Mouse (Mus musculus): Measurements from ENCODE around the gene Trank1.

Gene Trank1

DNA sequence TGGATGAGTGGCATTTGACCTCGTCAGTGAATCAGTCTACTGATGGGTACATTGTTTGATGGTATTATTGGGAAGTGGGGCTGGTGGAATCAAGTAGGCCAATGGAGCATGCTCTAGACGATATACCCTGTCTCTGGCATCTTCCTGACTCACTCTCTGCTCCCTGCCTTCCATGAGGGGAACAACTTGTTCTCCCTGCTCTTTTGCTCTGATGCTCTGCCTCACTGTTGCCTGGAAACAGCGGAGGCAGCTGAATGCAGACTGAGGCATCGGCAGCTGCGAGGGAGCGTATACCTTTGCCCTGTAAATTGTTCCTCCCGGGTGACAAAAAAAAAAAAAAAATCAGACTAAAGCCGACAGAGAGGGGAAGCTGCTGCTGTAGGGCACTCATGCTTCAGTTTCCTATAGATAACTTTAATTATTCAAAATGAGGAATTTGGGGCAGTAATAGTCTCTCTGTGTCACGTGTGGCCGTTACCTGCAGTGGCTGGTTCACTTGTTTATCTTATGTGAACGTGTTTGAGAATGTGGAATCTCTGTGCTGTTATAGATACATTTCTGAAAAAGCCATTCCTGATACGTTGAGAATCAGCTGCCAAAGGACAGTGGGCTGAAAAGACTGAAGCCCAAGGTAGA lies 9.2 kb upstream of the Trank1 start:
- no peak for DNase-seq (ENCODE audit: extremely low spot score, low read depth, low spot score)

- DNase-seq (ENCODE audit: extremely low spot score, low read depth, low spot score) = no peak
These were observed 7.5 kb upstream of the Trank1 start for GRCm38 (mm10) chr9:111304036-111304435.

GRCm38 (mm10) chr9:111306142-111306541 lies 5.4 kb upstream of the Trank1 start:
- no peak for DNase-seq (ENCODE audit: extremely low spot score, low read depth, low spot score)

DNA sequence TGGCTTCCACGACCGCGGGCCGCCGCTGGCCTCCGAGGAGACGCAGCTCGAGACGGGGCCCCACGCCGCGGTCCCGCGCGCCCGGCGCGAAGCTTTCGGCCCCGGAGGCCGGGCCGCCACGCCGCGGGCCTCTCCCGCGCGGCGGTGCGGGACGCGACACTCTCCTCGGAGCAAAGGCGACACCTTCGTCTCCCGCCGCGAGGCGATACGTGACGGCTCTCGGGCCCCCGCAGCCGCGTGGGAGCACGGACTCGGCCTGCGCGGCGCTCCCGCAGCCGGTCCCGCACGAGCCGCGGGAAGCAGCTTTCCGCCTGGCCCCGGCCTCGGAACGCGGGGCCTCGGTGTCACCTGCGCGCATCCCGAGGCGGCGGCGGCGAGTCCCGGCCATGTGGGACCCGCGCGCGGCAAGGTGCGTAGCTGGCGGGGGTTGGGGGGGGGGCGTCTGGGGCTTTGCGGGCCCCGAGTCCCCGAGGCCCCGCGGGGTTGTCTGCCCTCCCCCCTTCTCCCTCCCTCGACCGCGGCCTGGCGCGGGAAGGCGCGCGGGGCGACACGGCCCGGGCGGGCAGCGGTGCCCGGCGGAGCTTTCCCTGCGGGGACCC lies 403 bp downstream of the Trank1 start:
- DNase-seq (ENCODE audit: extremely low spot score, low read depth, low spot score) = no peak

DNA sequence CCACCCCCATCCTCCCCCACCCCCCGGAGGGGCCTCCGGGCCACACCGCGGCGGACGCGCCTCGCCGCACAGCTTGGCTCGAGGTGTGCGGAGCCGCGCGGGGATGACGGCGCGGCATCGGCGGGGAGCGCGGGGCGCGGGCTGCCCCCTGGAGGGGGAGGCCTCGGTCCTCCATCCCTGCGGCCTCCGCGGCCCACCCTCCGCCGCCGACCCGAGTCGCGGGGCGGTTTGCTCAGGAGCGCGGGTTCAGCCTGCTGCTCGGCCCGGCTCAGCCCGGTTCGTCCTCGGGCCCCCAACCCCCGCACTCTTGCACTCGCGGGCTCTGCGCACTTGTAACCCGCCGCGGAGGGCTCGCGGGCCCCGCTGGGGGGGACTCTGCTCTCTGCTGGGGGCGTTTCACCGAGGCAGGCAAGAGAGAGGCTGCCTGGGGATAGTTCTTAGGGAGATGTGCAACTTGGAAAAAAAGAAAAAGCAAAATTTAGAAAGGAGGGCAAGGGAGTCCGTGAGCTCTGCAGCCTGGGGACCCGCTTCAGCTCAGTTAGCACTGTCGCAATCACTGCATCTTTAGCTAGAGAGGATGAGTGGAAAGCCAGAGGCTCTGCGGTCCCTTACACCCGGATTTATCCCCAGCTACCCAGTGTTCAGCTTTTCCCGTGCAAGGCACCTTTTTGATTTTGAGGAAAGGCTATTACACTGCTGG lies 1.1 kb downstream of the Trank1 start:
- no peak for DNase-seq (ENCODE audit: extremely low spot score, low read depth, low spot score)

DNA sequence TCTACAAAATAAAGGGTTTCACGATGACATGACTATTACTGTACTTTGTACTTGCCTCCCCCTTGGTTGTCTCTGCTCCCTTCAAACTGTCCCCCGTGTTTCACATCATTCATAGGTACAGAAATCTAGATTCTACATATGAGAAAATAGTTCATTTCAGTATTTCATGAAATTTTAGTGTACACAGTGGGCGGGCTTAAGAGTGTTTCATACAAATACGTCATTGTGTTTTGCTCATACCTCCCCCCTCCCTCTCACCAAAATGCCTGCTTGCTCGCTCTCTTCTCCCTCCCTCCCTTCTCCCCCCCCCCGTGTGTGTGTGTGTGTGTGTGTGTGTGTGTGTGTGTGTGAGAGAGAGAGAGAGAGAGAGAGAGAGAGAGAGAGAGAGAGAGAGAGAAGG lies 1.8 kb downstream of the Trank1 start:
- no peak for DNase-seq (ENCODE audit: extremely low spot score, low read depth, low spot score)

- no peak for DNase-seq (ENCODE audit: extremely low spot score, low read depth, low spot score)
These were observed 2.3 kb downstream of the Trank1 start for GRCm38 (mm10) chr9:111313793-111314192.

- DNase-seq (ENCODE audit: extremely low spot score, low read depth, low spot score) = no peak
These were observed 2.7 kb downstream of the Trank1 start for GRCm38 (mm10) chr9:111314219-111314618.

GRCm38 (mm10) chr9:111320912-111321311 lies 9.4 kb downstream of the Trank1 start:
- DNase-seq (ENCODE audit: extremely low spot score, low read depth, low spot score) = no peak

- DNase-seq (ENCODE audit: extremely low spot score, low read depth, low spot score) = no peak
These were observed 13.3 kb downstream of the Trank1 start for GRCm38 (mm10) chr9:111324881-111325280.

- DNase-seq (ENCODE audit: extremely low spot score, low read depth, low spot score) = no peak
These were observed 18.3 kb downstream of the Trank1 start for GRCm38 (mm10) chr9:111329881-111330280.

DNA sequence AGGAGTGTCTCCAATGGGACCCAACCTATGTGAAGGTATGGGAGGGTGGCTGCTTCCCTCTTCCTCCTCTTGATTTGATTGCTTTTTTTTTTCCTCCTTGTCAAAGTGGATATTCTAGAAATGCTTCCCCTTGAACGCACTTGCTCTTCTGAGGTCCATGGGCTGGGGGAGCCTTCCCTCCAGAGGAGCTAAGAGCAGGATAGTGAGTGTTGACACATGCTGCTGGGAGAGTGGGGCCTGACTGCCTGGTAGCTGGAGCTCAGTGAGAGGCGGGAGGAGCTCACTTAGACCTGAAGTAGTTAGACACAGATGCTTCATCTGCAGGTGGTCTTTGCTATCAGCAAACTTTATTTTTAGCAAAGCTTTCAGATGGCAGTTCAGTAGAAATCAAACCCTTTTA lies 22.3 kb downstream of the Trank1 start:
- no peak for DNase-seq (ENCODE audit: extremely low spot score, low read depth, low spot score)

- no peak for DNase-seq (ENCODE audit: extremely low spot score, low read depth, low spot score)
These were observed 23.1 kb downstream of the Trank1 start for GRCm38 (mm10) chr9:111334555-111335164.

GRCm38 (mm10) chr9:111351233-111351632 lies 39.7 kb downstream of the Trank1 start:
- no peak for DNase-seq (ENCODE audit: extremely low spot score, low read depth, low spot score)

- DNase-seq (ENCODE audit: extremely low spot score, low read depth, low spot score) = no peak
These were observed 40.1 kb downstream of the Trank1 start for GRCm38 (mm10) chr9:111351641-111352040.

DNA sequence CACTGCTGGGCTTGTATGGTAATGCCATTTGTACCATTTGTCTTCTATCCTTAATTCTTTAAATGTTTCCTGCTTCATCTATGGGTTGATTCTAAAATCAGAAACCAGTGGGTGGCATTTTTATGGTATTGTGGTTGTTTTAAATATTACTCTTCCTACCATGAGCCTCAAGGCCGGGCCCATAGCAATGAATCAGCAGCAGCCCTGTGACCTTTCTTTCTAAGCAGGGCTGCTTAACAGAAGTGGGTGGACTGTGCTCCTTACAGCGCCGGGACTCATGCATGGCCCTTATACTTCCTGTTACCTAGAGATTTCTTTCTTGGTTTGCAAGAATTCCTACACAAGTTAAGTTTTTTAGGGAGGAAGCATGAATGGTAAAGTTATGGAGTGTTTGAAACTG lies 41.1 kb downstream of the Trank1 start:
- no peak for DNase-seq (ENCODE audit: extremely low spot score, low read depth, low spot score)

DNA sequence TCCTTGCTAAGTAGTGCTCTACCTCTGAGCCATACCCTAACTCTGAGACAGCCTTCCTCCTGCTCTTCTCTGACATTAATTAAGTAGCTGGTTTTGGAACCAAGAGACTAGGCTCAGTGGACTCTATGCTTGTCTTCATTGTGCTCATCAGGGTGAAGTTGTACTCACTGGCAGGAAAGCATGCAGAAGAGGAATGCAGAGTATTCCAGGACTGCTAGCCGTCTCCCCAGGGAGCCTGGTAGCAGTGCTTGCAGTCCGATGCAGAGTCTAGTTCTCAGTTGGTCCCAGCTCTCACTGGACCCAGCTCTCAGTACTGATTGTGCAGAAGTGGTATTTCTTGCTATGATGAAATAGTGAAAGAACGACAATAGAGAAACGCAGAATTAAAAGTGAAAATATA lies 43.5 kb downstream of the Trank1 start:
- no peak for DNase-seq (ENCODE audit: extremely low spot score, low read depth, low spot score)

GRCm38 (mm10) chr9:111356386-111356785 lies 44.8 kb downstream of the Trank1 start:
- no peak for DNase-seq (ENCODE audit: extremely low spot score, low read depth, low spot score)

GRCm38 (mm10) chr9:111363656-111364055 lies 52.1 kb downstream of the Trank1 start:
- DNase-seq (ENCODE audit: extremely low spot score, low read depth, low spot score) = no peak

- DNase-seq (ENCODE audit: extremely low spot score, low read depth, low spot score) = no peak
These were observed 56.2 kb downstream of the Trank1 start for GRCm38 (mm10) chr9:111367713-111368112.

GRCm38 (mm10) chr9:111372079-111372478 lies 60.5 kb downstream of the Trank1 start:
- DNase-seq (ENCODE audit: extremely low spot score, low read depth, low spot score) = no peak

DNA sequence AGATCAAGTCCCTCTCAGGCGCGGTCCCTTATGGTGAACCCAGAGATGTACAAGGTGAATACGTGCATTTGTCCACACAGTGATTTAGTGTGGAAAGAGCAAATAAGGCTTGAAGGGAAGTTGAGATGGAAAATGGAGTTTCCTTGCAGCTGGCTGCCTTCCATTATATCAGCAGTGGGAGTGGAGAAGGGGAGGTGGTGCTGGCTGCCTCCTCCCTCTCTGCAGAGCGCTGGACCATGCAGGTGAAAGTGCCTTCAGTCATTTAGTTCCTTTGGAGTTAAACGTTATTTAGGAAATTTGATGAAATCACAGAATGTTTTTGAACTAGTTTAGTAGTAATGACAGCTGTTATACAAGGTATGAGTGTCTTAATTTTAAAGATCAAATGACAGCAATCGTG lies 66.3 kb downstream of the Trank1 start:
- DNase-seq (ENCODE audit: extremely low spot score, low read depth, low spot score) = no peak

All from hindlimb bud, embryonic 11.5 days (tissue).